Mouse (Mus musculus): ENCODE data around the gene Nub1. TPM values are rescaled to one million over a fixed set of nuclear protein-coding genes. Genes with fewer than 3 reads are reported as not detected.
A peak's percentile ranks its signal among the peaks of the same experiment; 100 is the strongest.

The Nub1 gene
- total RNA-seq, 2 experiments from 2014 or later = 55.6 to 69.4 TPM

- peak; percentile 53 to 69 for DNase-seq
Measured at GRCm38 (mm10) chr5:24739141-24739753, 53.9 kb downstream of the Nub1 start.

GRCm38 (mm10) chr5:24741172-24741885 lies 56.0 kb downstream of the Nub1 start:
- DNase-seq = no peak

- DNase-seq = peak in 1 of 2 experiments; percentile 20
Measured at GRCm38 (mm10) chr5:24743956-24744355, 58.6 kb downstream of the Nub1 start.

GRCm38 (mm10) chr5:24747533-24747932 lies 62.2 kb downstream of the Nub1 start:
- no peak for DNase-seq

- DNase-seq = no peak
Measured at GRCm38 (mm10) chr5:24749731-24750130, 64.4 kb downstream of the Nub1 start.

- DNase-seq = peak; percentile 89 to 94
Measured at GRCm38 (mm10) chr5:24750321-24751304, 65.3 kb downstream of the Nub1 start.

- DNase-seq = peak; percentile 60 to 74
Measured at GRCm38 (mm10) chr5:24751305-24752174, 66.2 kb downstream of the Nub1 start.

GRCm38 (mm10) chr5:24752175-24752498 lies 66.8 kb downstream of the Nub1 start:
- DNase-seq = no peak

GRCm38 (mm10) chr5:24756931-24757330 lies 71.6 kb downstream of the Nub1 start:
- DNase-seq = no peak

- no peak for DNase-seq
Measured at GRCm38 (mm10) chr5:24757816-24758215, 72.5 kb downstream of the Nub1 start, which contains the start of gene Crygn. Gene Crygn (minus strand): TSS chr5:24758008.

Other genes starting within 250 kb of the Nub1 start
- 10 to 100 TPM; 89.8 to 91.1 TPM for gene Fastk, start 240.2 kb upstream of the Nub1 start, total RNA-seq (2021)
- 10 to 100 TPM; 11.0 to 16.2 TPM for gene Tmub1, start 237.7 kb upstream of the Nub1 start, total RNA-seq (2021)
- 10 to 100 TPM; 83.0 to 83.1 TPM for gene Agap3, start 233.4 kb upstream of the Nub1 start, total RNA-seq (2021)
- not detected for gene Gbx1, start 158.3 kb upstream of the Nub1 start, total RNA-seq (2021)
- gene Asb10, start 144.6 kb upstream of the Nub1 start, total RNA-seq (2021) = under 1 TPM in 1 of 2 experiments, not detected in 1; 0.49 TPM
- not detected for gene 4931409K22Rik, start 128.7 kb upstream of the Nub1 start, total RNA-seq (2021)
- gene Abcf2, start 108.1 kb upstream of the Nub1 start, total RNA-seq (2021) = 10 to 100 TPM; 69.3 to 79.2 TPM
- 10 to 100 TPM; 35.7 to 52.5 TPM for gene Chpf2, start 98.8 kb upstream of the Nub1 start, total RNA-seq (2021)
- gene Smarcd3, start 61.1 kb upstream of the Nub1 start, total RNA-seq (2021) = 10 to 100 TPM; 16.0 to 17.4 TPM
- 1 to 10 TPM; 1.1 to 3.3 TPM for gene Wdr86, start 45.2 kb downstream of the Nub1 start, total RNA-seq (2021)
- gene Crygn, start 72.5 kb downstream of the Nub1 start, total RNA-seq (2021) = 1 to 10 TPM in 1 of 2 experiments, not detected in 1; 2.1 TPM
- 10 to 100 TPM; 80.8 to 88.1 TPM for gene Rheb, start 157.1 kb downstream of the Nub1 start, total RNA-seq (2021)